Mouse (Mus musculus) spleen, adult 2 months (tissue): Measurements from ENCODE around the gene Padi6.

ENCODE experiments used
- CTCF ChIP-seq: fragments of 200-500 bp; IDR thresholded peaks from 2 replicates; pipeline ENCODE4 v1.5.1; 2011; ENCODE audit warnings: mild to moderate bottlenecking, inconsistent platforms; ENCODE audit not compliant: insufficient read depth, insufficient read length, insufficient replicate concordance; ENCODE audit errors: extremely low read depth
- POLR2A ChIP-seq: fragments of 200-500 bp; IDR thresholded peaks from 2 replicates; pipeline ENCODE4 v1.6.1; 2011; ENCODE audit warnings: low read depth, low read length, inconsistent platforms

DNA sequence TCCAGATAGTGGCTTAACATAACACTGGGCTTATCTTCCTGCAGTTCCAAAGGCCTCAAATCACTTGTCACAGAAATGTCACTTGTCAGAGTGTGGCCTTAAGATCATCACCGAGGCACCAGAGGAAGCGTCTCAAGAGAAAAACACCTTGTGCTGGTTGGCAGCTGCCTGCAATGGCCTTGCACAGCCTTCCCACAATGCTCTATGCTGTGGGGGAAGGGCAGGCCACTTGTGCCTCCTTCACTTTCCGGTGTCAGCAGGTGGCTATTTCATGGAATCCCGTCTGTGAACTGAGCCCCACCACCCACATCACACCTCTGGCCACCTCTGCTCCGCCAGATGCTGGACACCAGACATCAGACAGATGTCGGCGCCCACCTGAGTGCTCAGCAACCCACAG lies 10.9 kb upstream of the Padi6 start:
- TF ChIP-seq CTCF (no peak), POLR2A (no peak)
